Mouse (Mus musculus): Measurements from ENCODE around the gene Tlcd2. TPM values are rescaled to one million over a fixed set of nuclear protein-coding genes. Genes with fewer than 3 reads are reported as not detected.
A peak's percentile ranks its signal among the peaks of the same experiment; 100 is the strongest.

Tlcd2 gene
- total and polyA plus RNA-seq, 3 experiments, result 3.7 to 10.3 (median 4.6) TPM

DNA sequence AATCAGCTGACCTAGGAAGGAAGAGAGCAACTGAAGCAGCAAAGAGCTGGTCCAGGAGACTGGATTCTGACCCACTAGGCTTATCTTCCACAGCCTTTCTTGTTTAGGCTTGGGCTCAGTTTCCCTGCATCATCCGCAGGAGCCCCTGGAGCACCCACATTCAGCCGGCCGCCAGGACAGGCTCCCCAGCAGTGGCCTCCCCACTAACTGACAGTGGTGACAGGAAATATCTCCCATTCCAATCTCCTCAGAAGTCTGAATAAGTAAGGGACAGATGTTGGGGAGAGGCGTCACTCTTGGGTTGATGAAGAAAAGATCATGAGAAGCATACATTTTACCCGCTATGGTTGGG lies 1.8 kb upstream of the Tlcd2 start:
- H3K27ac ChIP-seq, result peak overlapping the region; percentile 97
- WGBS, result 13% methylated on average over 5 of the region's 5 CpGs
- DNase-seq, result no peak
- TF ChIP-seq EP300 (IDR thresholded peaks at IDR 0.05; ENCODE audit: insufficient read depth, low read depth, low read length) (no peak), POLR2A (IDR thresholded peaks at IDR 0.05; ENCODE audit: insufficient read depth, low read depth, low read length) (no peak), CTCF (IDR thresholded peaks at IDR 0.05) (no peak)
- H3K36me3 ChIP-seq (ENCODE audit: control insufficient read depth, insufficient read depth, low read length), result peaks cover 14% of the 10 kb centered on the region
- peak overlapping the region; percentile 60; the same call in 1 of the 2 replicates for H3K4me3 ChIP-seq
- intact Hi-C loops (cut with DNase I), result loop anchor here (2.0 to 5.0 kb wide), 3 partner anchors 51 to 627 kb away; partner anchors contain the start of genes Mnt and Rilp
- H3K79me2 ChIP-seq (replicated peaks; ENCODE audit: control insufficient read depth, insufficient read depth, low read length), result no peaks in the 10 kb centered on the region
- peak overlapping the region; percentile 5; the same call in 1 of the 2 replicates for H3K9ac ChIP-seq (ENCODE audit: low read depth, low read length)
- peaks cover 22% of the 10 kb centered on the region for H3K4me1 ChIP-seq (ENCODE audit: control insufficient read depth, insufficient read depth, low read length)
- no peaks in the 10 kb centered on the region for H3K27me3 ChIP-seq (ENCODE audit: control insufficient read depth, insufficient read depth, low read length)

DNA sequence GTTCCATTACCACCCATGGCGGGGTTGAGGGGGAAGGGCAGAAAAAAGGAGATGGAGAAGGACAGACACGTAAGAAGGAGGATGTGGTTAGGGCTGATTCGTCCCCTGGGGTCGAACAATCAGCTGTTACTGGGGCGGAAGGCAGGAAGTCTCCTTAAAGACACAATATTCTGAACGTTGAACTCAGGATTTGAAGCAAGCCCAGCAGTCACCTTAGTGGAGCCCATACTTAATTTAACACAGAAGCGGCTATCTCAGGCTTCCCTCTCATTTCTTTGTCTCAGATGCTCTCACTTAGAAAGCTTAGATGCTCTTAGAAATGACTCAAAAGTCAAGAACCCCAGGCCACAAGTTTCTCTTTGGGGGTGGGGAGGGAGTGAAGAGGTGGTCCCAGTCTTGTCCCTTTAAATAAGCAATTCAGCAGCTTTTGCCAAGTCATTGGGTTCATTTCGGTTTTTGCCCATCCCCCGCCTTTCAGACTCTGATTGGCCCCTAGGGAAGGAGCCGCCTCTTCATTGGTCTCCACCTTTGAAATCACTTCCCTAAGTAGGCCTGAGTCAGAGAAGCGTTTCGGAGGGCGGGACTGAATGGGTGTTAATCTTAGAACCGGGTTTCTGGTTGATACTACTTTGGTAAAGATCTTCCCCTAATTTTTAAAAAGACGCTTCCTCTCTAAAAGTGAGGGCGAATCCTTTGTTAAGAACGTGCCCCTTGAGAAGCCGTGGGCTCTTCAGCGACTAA lies 1.2 kb upstream of the Tlcd2 start:
- peak; percentile 85 to 92 for DNase-seq
- Histone ChIP-seq H3K36me3 (ENCODE audit: control insufficient read depth, insufficient read depth, low read length) (peaks cover 18% of the 10 kb centered on the region), H3K27ac (peak overlapping the region; percentile 97), H3K9ac (ENCODE audit: low read depth, low read length) (peak overlapping the region; percentile 55), H3K79me2 (replicated peaks; ENCODE audit: control insufficient read depth, insufficient read depth, low read length) (no peaks in the 10 kb centered on the region), H3K27me3 (ENCODE audit: control insufficient read depth, insufficient read depth, low read length) (no peaks in the 10 kb centered on the region), H3K4me3 (peak overlapping the region; percentile 60), H3K4me1 (ENCODE audit: control insufficient read depth, insufficient read depth, low read length) (peaks cover 20% of the 10 kb centered on the region)
- TF ChIP-seq EP300 (IDR thresholded peaks at IDR 0.05; ENCODE audit: insufficient read depth, low read depth, low read length), result 0 out of 2 replicates have a peak, but pooled peaks have one; percentile 66
- TF ChIP-seq POLR2A (IDR thresholded peaks at IDR 0.05; ENCODE audit: insufficient read depth, low read depth, low read length), result peak; percentile 72
- TF ChIP-seq CTCF (IDR thresholded peaks at IDR 0.05), result no peak
- intact Hi-C loops (cut with DNase I), result loop anchor here (2.0 to 5.0 kb wide), 3 partner anchors 51 to 628 kb away; partner anchors contain the start of genes Mnt and Rilp
- WGBS, result 3% methylated on average over 19 of the region's 19 CpGs

DNA sequence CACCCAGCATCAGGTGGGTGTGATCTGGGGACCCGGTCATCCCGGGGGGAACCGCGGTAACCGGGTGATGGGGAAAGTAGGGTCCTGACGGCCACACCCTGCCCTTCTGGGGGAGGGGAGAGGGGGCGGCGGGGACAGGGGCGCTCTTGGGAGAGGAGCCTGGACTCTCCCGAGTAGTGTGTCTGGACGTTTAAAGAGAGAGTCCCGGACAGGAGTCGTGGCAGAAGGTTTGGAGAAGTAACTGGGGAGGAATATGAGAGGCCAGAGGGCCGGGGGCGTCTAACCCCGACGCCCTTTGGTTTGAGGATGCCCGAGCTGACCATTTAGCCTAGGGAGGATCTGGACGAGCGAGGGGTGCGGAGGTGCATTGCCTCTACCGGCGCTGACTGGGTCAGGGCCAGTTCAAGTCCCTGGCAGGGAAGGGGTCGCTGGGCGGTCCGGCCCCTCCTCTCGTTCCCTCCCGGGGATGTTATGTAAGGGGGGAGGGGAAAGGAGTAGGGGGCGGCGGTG lies 283 bp downstream of the Tlcd2 start:
- H3K27me3 ChIP-seq (ENCODE audit: control insufficient read depth, insufficient read depth, low read length), result no peaks in the 10 kb centered on the region
- TF ChIP-seq POLR2A (IDR thresholded peaks at IDR 0.05; ENCODE audit: insufficient read depth, low read depth, low read length) (no peak; the same call in 1 of the 2 replicates), EP300 (IDR thresholded peaks at IDR 0.05; ENCODE audit: insufficient read depth, low read depth, low read length) (peak; percentile 20; the same call in 1 of the 2 replicates)
- peak overlapping the region; percentile 97 for H3K27ac ChIP-seq
- peaks cover 20% of the 10 kb centered on the region for H3K4me1 ChIP-seq (ENCODE audit: control insufficient read depth, insufficient read depth, low read length)
- no peaks in the 10 kb centered on the region for H3K79me2 ChIP-seq (replicated peaks; ENCODE audit: control insufficient read depth, insufficient read depth, low read length)
- intact Hi-C loops (cut with DNase I), result loop anchor here (2.0 to 5.0 kb wide), 3 partner anchors 49 to 629 kb away; partner anchors contain the start of genes Mnt and Rilp
- peak overlapping the region; percentile 84 for H3K4me3 ChIP-seq
- under 1% methylated on average over 30 of the region's 30 CpGs for WGBS
- peaks cover 27% of the 10 kb centered on the region for H3K36me3 ChIP-seq (ENCODE audit: control insufficient read depth, insufficient read depth, low read length)
- DNase-seq, result no peak
- H3K9ac ChIP-seq (ENCODE audit: low read depth, low read length), result peak overlapping the region; percentile 82

DNA sequence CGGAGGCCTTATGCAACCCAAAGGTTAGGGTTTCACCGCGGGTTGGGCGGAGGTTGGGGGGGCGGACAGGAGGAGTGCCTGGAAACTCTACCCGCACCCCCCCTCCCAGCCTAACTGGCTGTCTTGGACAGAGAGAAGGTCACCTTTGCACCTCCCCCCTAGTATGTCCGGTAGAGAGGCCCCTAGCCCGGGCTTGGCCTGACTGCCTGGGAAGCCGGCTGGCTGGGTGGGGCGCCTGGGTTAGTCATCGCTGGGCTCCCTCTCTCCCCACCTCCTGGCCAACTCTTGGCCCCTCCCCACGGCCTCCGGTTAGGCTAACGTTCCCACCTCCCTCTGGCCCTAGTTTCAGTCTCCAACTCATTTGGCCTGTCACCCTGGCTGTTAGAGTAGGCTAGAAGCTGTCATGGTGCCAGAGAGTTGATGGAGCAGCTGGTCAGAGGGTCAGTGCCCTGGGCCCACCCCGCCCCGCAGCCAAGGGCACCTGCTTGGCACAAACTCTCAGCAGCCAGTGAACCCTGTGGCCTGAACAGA lies 803 bp downstream of the Tlcd2 start:
- Histone ChIP-seq H3K36me3 (ENCODE audit: control insufficient read depth, insufficient read depth, low read length) (peaks cover 28% of the 10 kb centered on the region), H3K79me2 (replicated peaks; ENCODE audit: control insufficient read depth, insufficient read depth, low read length) (no peaks in the 10 kb centered on the region), H3K9ac (ENCODE audit: low read depth, low read length) (peak overlapping the region; percentile 82), H3K27me3 (ENCODE audit: control insufficient read depth, insufficient read depth, low read length) (no peaks in the 10 kb centered on the region), H3K27ac (peak overlapping the region; percentile 97), H3K4me1 (ENCODE audit: control insufficient read depth, insufficient read depth, low read length) (peaks cover 20% of the 10 kb centered on the region), H3K4me3 (peak overlapping the region; percentile 84)
- intact Hi-C loops (cut with DNase I), result loop anchor here (5.0 kb wide), 2 partner anchors 110 to 630 kb away; partner anchors contain the start of gene Mnt
- 3% methylated on average over 16 of the region's 16 CpGs for WGBS
- TF ChIP-seq EP300 (IDR thresholded peaks at IDR 0.05; ENCODE audit: insufficient read depth, low read depth, low read length) (no peak), CTCF (IDR thresholded peaks at IDR 0.05) (no peak), POLR2A (IDR thresholded peaks at IDR 0.05; ENCODE audit: insufficient read depth, low read depth, low read length) (no peak)
- DNase-seq, result peak; percentile 89 to 93

DNA sequence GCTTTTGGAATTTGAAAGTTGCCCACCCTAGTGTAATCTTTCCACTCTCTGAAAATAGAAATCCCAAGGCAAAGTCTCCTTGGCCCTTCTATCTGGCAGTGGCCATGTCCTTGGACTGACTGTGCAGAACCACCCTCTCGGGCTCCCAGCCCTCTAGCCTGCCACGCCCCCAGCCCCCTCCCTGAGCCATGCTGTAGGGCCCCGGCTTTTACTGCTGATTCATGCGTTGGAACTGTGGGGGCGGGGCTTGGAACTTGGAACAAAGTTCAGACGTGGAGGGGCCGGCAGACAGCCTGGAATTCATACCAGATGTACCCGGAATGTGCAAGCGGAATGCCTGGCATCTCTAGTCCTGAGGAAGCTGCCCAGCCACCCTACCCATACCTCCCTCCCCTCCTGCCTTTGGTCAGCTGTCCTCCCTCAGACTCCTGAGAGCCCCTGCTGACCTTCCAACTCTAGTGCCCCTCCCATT lies 1.4 kb downstream of the Tlcd2 start:
- Histone ChIP-seq H3K36me3 (ENCODE audit: control insufficient read depth, insufficient read depth, low read length) (peaks cover 28% of the 10 kb centered on the region), H3K4me1 (ENCODE audit: control insufficient read depth, insufficient read depth, low read length) (peaks cover 22% of the 10 kb centered on the region), H3K4me3 (peak overlapping the region; percentile 84), H3K9ac (ENCODE audit: low read depth, low read length) (no peak overlapping the region; the same call in 1 of the 2 replicates), H3K79me2 (replicated peaks; ENCODE audit: control insufficient read depth, insufficient read depth, low read length) (no peaks in the 10 kb centered on the region), H3K27ac (peak overlapping the region; percentile 97), H3K27me3 (ENCODE audit: control insufficient read depth, insufficient read depth, low read length) (no peaks in the 10 kb centered on the region)
- DNase-seq, result peak; percentile 89 to 93
- WGBS, result 3% methylated on average over 9 of the region's 9 CpGs
- intact Hi-C loops (cut with DNase I), result loop anchor here (5.0 kb wide), 2 partner anchors 109 to 631 kb away; partner anchors contain the start of gene Mnt
- TF ChIP-seq EP300 (IDR thresholded peaks at IDR 0.05; ENCODE audit: insufficient read depth, low read depth, low read length) (peak; percentile 93), CTCF (IDR thresholded peaks at IDR 0.05) (no peak), POLR2A (IDR thresholded peaks at IDR 0.05; ENCODE audit: insufficient read depth, low read depth, low read length) (peak; percentile 63)

Data from heart, adult 2 months (tissue).